Mouse (Mus musculus): ENCODE measurements around the gene Tmem182.

- no peak for TF ChIP-seq CTCF (IDR thresholded peaks at IDR 0.05; ENCODE audit: low read depth, low read length)
- TF ChIP-seq POLR2A (IDR thresholded peaks at IDR 0.05; ENCODE audit: extremely low read depth, insufficient read depth, low read length), result no peak
These were observed 34.0 kb upstream of the Tmem182 start for GRCm38 (mm10) chr1:40771196-40771970.

All from liver, adult 2 months (tissue).